14 mouse cellular contexts compared by ENCODE assay signal in genomic region chr4:43586411-43586810, GRCm38 (mm10). TPM values are rescaled to one million over a fixed set of nuclear protein-coding genes. Genes with fewer than 3 reads are reported as not detected.
DNase-seq lines count a peak whose midpoint lies in the region; ATAC-seq and TF ChIP-seq lines count a peak whose summit lies in the region.
"Had no signal": no experiment of that assay in that cellular context is flagged by ENCODE, and none has a peak within 500 bp of the region (broad histone marks: within the 10 kb centered on the region; RNA-seq: fewer than 3 reads in every experiment).

No protein-coding gene starts in this region.

- TF ChIP-seq POLR2A in embryonic fibroblast, embryonic 13.5 days (IDR thresholded peaks at IDR 0.05; ENCODE audit: low read depth, low read length): peak; percentile 9; the same call in 1 of the 2 replicates

- H3K9ac ChIP-seq in kidney, embryonic 15.5 days: no peak overlapping the region
- H3K9ac ChIP-seq: heart, embryonic 15.5 days had no signal

- no peaks in the 10 kb centered on the region for H3K9me3 ChIP-seq in kidney, embryonic 15.5 days (replicated peaks)
- H3K9me3 ChIP-seq: heart, embryonic 15.5 days had no signal

- 72% methylated on average over 8 of the region's 8 CpGs for WGBS in kidney, embryonic 15.5 days

- H3K4me2 ChIP-seq in kidney, embryonic 15.5 days: no peak overlapping the region
- H3K4me2 ChIP-seq: heart, embryonic 15.5 days had no signal

- H3K4me1 ChIP-seq in kidney, embryonic 15.5 days: peaks cover 27% of the 10 kb centered on the region
- H3K4me1 ChIP-seq in embryonic fibroblast, embryonic 13.5 days (ENCODE audit: control insufficient read depth, insufficient read depth, low read length): no peaks in the 10 kb centered on the region

- no peak overlapping the region for H3K27ac ChIP-seq in kidney, embryonic 15.5 days
- H3K27ac ChIP-seq in embryonic fibroblast, embryonic 13.5 days (ENCODE audit: insufficient read depth, low read length): no peak overlapping the region
- H3K27ac ChIP-seq: heart, embryonic 15.5 days; left cerebral cortex, adult 2 months had no signal

- H3K27me3 ChIP-seq in kidney, embryonic 15.5 days: no peaks in the 10 kb centered on the region
- H3K27me3 ChIP-seq: heart, embryonic 15.5 days; Patski had no signal

- DNase-seq in cerebellum, adult 11-12 months: peak; percentile 8
- no peak for DNase-seq in cerebellum, adult 8-10 months
- peak; percentile 89 for DNase-seq in kidney, adult 11 months
- peak; percentile 67 for DNase-seq in kidney, postnatal 10 days
- DNase-seq: thymus, adult 2 months had no signal

- no peak overlapping the region for H3K4me3 ChIP-seq in kidney, embryonic 15.5 days (replicated peaks)
- no peak overlapping the region for H3K4me3 ChIP-seq in embryonic fibroblast, embryonic 13.5 days (ENCODE audit: insufficient read depth, low read length)
- H3K4me3 ChIP-seq: heart, embryonic 15.5 days; left cerebral cortex, adult 2 months had no signal

- H3K36me3 ChIP-seq in kidney, embryonic 15.5 days: peaks cover 31% of the 10 kb centered on the region

- no peak for TF ChIP-seq CTCF in embryonic fibroblast, embryonic 13.5 days (IDR thresholded peaks at IDR 0.05; ENCODE audit: borderline replicate concordance, insufficient read depth, low read length)

- ATAC-seq in kidney, embryonic 15.5 days (replicated peaks; ENCODE audit: low FRiP score): no peak
- ATAC-seq in activated CD4-positive, CD25-positive, alpha-beta regulatory T cell, adult 4 months: no peak
- ATAC-seq in inflammation-experienced regulatory T-cells, adult 6 months: no peak
- ATAC-seq: lung, postnatal 0 days; Patski had no signal

RNA-seq across cellular contexts. Expression of gene Msmp, which starts 2.1 kb away (rescaled TPM):
- polyA plus RNA-seq in kidney, embryonic 15.5 days (2015; fragmentation: Nextera tagmentation; extraction: Ambion mirVana): 1.3 and 2.6 TPM in 2 replicates
- polyA plus RNA-seq in embryonic fibroblast, embryonic 13.5 days (2011; ENCODE audit: insufficient read length, low read depth, missing spikeins): not detected in 2 replicates
- not detected for polyA plus RNA-seq in activated CD4-positive, CD25-positive, alpha-beta regulatory T cell, adult 4 months (2017; shearing (Covaris generic))
- polyA plus RNA-seq in inflammation-experienced regulatory T-cells, adult 6 months (2017; shearing (Covaris generic)): not detected
- polyA plus RNA-seq: Patski; small intestine, adult 2 months; thymus, adult 2 months had no signal

RNA-seq across cellular contexts. Expression of gene Gba2, which starts 7.7 kb away (rescaled TPM):
- polyA plus RNA-seq in kidney, embryonic 15.5 days (2015; fragmentation: Nextera tagmentation; extraction: Ambion mirVana): 20.4 and 22.7 TPM in 2 replicates
- polyA plus RNA-seq in embryonic fibroblast, embryonic 13.5 days (2011; ENCODE audit: insufficient read length, low read depth, missing spikeins): 4.5 and 7.6 TPM in 2 replicates
- 10 to 100 TPM; 12.7 to 14.4 TPM for polyA plus RNA-seq in activated CD4-positive, CD25-positive, alpha-beta regulatory T cell, adult 4 months (2017; shearing (Covaris generic))
- 10 to 100 TPM; 12.8 to 14.6 (median 14.2) TPM for polyA plus RNA-seq in inflammation-experienced regulatory T-cells, adult 6 months (2017; shearing (Covaris generic))

RNA-seq across cellular contexts. Expression of gene Rgp1, which starts 7.9 kb away (rescaled TPM):
- 29.3 and 30.7 TPM in 2 replicates for polyA plus RNA-seq in kidney, embryonic 15.5 days (2015; fragmentation: Nextera tagmentation; extraction: Ambion mirVana)
- 34.6 and 45.4 TPM in 2 replicates for polyA plus RNA-seq in embryonic fibroblast, embryonic 13.5 days (2011; ENCODE audit: insufficient read length, low read depth, missing spikeins)
- polyA plus RNA-seq in activated CD4-positive, CD25-positive, alpha-beta regulatory T cell, adult 4 months (2017; shearing (Covaris generic)): 10 to 100 TPM; 10.8 to 12.4 TPM
- 10 to 100 TPM; 12.4 to 13.5 (median 12.6) TPM for polyA plus RNA-seq in inflammation-experienced regulatory T-cells, adult 6 months (2017; shearing (Covaris generic))

RNA-seq across cellular contexts. Expression of gene Tln1, which starts 23.9 kb away (rescaled TPM):
- polyA plus RNA-seq in kidney, embryonic 15.5 days (2015; fragmentation: Nextera tagmentation; extraction: Ambion mirVana): 71.8 and 81.0 TPM in 2 replicates
- 291 and 380 TPM in 2 replicates for polyA plus RNA-seq in embryonic fibroblast, embryonic 13.5 days (2011; ENCODE audit: insufficient read length, low read depth, missing spikeins)
- 100 to 1,000 TPM in 1 of 2 experiments, 10 to 100 TPM in 1; 86.9 to 116 TPM for polyA plus RNA-seq in activated CD4-positive, CD25-positive, alpha-beta regulatory T cell, adult 4 months (2017; shearing (Covaris generic))
- 100 to 1,000 TPM in 1 of 3 experiments, 10 to 100 TPM in 2; 77.8 to 132 (median 93.7) TPM for polyA plus RNA-seq in inflammation-experienced regulatory T-cells, adult 6 months (2017; shearing (Covaris generic))

RNA-seq across cellular contexts. Expression of gene Creb3, which starts 24.3 kb away (rescaled TPM):
- 61.6 and 66.4 TPM in 2 replicates for polyA plus RNA-seq in kidney, embryonic 15.5 days (2015; fragmentation: Nextera tagmentation; extraction: Ambion mirVana)
- 72.4 and 89.0 TPM in 2 replicates for polyA plus RNA-seq in embryonic fibroblast, embryonic 13.5 days (2011; ENCODE audit: insufficient read length, low read depth, missing spikeins)
- 100 to 1,000 TPM; 101 to 104 TPM for polyA plus RNA-seq in activated CD4-positive, CD25-positive, alpha-beta regulatory T cell, adult 4 months (2017; shearing (Covaris generic))
- 100 to 1,000 TPM in 1 of 3 experiments, 10 to 100 TPM in 2; 90.0 to 104 (median 99.8) TPM for polyA plus RNA-seq in inflammation-experienced regulatory T-cells, adult 6 months (2017; shearing (Covaris generic))
